Mouse (Mus musculus) cerebellum, adult 18-20 months (tissue): ENCODE data around the gene Kir3dl2.
A peak's percentile ranks its signal among the peaks of the same experiment; 100 is the strongest.
"Not testable (repeated sequence)": the region's sequence is repeated elsewhere in the genome, so short reads cannot be mapped to it uniquely, and the experiment has no call there.

Source experiments
- DNase-seq, 2 experiments: peaks; one replicate each; pipeline ENCODE4 v3.0.0; 2021

Kir3dl2 gene

GRCm38 (mm10) chrX:136543956-136544355, at the start of gene Kir3dl2:
TSS of gene Kir3dl2 (minus strand) at chrX:136544056.
- not testable (repeated sequence) for DNase-seq

- no peak for DNase-seq
Observed at GRCm38 (mm10) chrX:136590897-136591257, 47.0 kb upstream of the Kir3dl2 start.

GRCm38 (mm10) chrX:136590199-136590896, 46.5 kb upstream of the Kir3dl2 start, which contains the start of gene Tceal3:
TSS of gene Tceal3 (plus strand) at chrX:136590842.
- DNase-seq, result peak; percentile 59 to 65

- no peak for DNase-seq
Observed at GRCm38 (mm10) chrX:136584617-136585016, 40.8 kb upstream of the Kir3dl2 start.

GRCm38 (mm10) chrX:136569094-136569493, 25.2 kb upstream of the Kir3dl2 start:
- DNase-seq, result not testable (repeated sequence)

GRCm38 (mm10) chrX:136517699-136518098, 26.2 kb downstream of the Kir3dl2 start, which contains the start of gene Kir3dl1:
TSS of gene Kir3dl1 (plus strand) at chrX:136517999.
- not testable (repeated sequence) for DNase-seq
